Mouse (Mus musculus) left cerebral cortex, adult 9 months (tissue): ENCODE measurements around the gene Npr2.
"Not testable (repeated sequence)": the region's sequence is repeated elsewhere in the genome, so short reads cannot be mapped to it uniquely, and the experiment has no call there.

ENCODE experiments used
- DNase-seq, 2 experiments: peaks; one replicate each; pipeline ENCODE4 v3.0.0; 2022; ENCODE audit warnings: low spot score in 2 of 2

Gene Npr2

DNA sequence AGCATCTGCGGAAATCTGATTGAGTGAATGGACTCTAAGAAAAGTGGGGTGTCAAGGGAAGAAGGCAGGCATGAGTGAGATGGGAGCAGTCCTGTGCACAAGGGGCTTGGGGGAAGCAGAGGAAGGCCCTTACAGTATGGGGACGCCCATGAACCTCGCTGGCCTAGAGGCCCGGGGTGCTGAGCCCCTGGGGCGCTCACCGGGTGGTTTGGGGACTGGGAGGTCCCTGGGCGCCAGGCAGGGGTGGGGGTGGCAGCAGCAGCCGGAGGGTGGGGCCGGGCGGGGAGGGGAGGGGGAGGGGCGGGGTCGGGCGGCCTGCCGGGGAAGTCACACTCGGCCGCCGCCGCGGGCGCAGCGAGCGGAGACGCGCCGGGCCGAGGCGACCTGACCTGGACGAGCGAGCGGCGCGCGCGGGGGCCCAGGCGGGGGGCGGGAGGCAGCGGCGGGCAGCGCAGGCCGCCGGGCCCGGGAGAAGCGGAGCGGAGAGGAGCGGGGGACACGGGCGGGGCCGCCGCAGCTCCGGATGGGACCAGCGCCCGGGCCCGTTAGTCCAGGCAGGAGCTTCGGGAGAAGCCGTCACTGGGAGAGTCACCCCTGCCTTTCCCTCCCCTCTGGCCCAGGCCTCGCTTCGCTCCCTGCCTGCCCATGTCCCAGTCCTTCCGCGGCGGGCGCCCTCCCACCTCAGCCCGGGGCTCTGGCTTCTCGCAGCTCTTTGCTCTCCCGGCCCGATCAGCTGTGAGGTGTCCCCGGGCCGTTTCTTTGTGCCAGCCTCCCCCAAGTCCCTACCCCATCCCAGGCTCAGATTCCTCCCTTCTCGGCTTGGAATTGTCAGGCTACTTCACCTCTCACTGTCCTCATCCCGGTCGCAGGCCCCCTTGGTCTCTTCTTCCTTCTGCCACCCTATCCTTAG, at the start of gene Npr2:
Npr2 (plus strand) TSS at position 890 of the 910 bp plus-strand sequence.
- no peak for DNase-seq

GRCm38 (mm10) chr4:43582241-43582640, 49.5 kb upstream of the Npr2 start:
- DNase-seq: no peak

DNA sequence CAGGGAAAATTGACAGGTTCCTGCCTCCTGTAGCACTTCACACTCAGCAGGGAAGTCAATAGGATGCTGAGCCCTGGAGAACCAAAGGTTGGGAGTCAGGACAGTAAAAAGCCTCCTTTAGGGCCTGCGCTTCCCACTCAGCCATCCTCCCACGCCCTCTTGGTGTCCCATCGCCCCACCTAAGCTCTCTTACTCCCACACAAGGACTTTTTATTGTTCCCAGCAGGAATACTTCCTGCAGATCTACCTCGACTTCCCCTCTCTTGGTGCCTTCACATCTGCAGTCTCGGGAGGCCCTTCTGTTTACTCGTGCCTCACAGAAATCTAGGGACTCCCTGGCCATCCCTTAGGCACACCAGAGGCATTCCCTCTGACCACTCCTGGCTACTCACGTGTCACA, 48.3 kb upstream of the Npr2 start:
- DNase-seq: no peak

- no peak for DNase-seq
Observed at GRCm38 (mm10) chr4:43584444-43585416, 47.0 kb upstream of the Npr2 start, which contains the start of gene Msmp. Gene Msmp (minus strand): TSS chr4:43584494.

GRCm38 (mm10) chr4:43585682-43586081, 46.1 kb upstream of the Npr2 start:
- DNase-seq: no peak

DNA sequence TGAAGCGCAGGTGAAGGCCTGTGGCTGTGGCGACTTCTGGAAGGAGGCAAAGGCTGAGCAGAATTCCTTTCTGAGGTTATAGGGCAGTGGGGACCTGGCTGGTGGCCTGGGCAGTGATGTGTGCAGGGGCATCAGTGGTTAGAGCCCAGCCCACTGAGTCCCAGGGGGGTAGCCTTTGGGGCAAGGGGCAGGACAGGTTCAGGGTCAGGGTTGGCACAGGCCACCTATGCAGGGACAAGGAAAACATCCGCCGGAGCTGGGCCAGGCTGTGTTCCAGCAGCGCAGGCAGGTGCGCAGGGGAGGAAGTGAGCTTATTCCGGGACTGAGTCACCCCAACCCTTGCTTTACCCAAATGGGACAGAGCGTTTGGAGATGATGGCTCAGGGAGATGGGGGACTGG, 45.3 kb upstream of the Npr2 start:
- no peak for DNase-seq

DNA sequence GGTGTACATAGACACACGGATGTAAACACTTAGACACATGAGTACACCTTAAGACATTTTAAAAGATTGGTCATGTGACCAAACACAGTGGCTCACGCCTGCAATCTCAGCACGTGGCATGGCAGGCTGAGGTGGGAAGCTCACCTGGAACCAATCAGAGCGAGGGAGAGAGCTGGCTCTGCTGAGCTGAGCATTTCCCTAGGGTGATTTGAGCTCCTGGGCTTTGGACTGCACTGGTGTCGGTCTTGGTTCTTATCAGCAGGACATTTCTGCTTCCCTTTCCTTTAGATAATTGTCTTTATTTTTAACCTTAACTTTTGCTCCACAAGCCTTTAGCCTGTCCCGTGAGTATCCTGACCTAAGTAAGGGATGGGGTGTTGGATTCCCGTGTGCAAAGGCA, 44.1 kb upstream of the Npr2 start:
- no peak for DNase-seq

DNA sequence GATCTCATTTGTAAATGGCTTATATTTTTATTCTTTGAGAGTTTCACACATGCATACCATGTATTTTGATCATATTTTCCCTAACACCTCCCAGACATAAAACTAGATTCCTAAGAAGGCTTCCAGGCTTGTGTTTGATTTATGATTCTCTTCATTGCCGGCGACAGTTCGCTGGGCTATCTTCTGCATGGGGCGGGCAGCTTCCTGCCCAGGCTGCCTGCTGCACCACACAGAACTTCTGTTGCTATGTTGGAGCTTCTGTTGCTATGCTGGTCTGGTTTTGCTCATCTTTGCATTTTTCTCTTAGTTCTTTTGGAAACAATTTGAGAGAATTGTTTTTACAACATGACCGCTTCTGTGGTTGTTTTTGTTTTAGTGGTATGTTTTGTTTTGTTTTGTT, 40.2 kb upstream of the Npr2 start:
- no peak for DNase-seq

- no peak for DNase-seq
Observed at GRCm38 (mm10) chr4:43591961-43592360, 39.8 kb upstream of the Npr2 start.

DNA sequence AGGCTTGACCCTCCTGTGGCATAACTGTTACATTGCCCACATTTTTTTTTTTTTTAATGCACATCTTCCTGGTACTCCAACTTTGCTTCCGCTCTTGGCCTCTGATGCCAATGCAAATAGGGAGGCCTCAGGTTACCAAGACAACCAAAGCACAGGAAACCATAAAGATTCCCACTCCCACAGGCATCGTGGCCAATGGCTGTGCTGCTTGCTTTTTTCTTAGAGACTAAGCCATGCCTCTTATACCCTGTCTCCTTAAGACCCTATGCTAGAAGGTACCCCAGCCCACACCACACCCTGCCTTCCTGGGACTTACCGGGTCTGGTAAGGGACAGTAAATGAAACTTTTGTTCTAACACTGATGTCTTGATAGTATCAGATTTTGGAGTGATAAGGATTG, 38.3 kb upstream of the Npr2 start:
- DNase-seq: no peak

- not testable (repeated sequence) for DNase-seq
Observed at GRCm38 (mm10) chr4:43596597-43596996, 35.1 kb upstream of the Npr2 start.

DNA sequence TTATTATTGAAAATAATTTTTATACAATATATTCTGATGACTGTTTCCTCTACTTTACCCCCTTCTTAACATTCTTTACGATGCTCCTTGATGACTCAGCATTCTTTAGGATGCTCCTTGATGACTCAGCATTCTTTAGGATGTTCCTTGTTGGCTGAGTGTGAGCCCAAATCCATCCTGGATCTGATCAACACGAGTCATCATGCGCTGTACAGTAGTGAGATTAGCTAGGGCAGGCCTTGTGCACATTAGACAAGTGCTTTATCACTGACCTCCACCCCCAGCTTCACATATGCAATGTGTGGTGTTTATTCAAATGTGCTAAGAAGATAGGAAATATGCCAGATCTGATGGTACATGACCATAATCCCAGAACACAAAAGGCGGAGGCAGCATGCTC, 33.5 kb upstream of the Npr2 start:
- DNase-seq: no peak

- no peak for DNase-seq
Observed at GRCm38 (mm10) chr4:43598650-43599380, 32.9 kb upstream of the Npr2 start.

DNA sequence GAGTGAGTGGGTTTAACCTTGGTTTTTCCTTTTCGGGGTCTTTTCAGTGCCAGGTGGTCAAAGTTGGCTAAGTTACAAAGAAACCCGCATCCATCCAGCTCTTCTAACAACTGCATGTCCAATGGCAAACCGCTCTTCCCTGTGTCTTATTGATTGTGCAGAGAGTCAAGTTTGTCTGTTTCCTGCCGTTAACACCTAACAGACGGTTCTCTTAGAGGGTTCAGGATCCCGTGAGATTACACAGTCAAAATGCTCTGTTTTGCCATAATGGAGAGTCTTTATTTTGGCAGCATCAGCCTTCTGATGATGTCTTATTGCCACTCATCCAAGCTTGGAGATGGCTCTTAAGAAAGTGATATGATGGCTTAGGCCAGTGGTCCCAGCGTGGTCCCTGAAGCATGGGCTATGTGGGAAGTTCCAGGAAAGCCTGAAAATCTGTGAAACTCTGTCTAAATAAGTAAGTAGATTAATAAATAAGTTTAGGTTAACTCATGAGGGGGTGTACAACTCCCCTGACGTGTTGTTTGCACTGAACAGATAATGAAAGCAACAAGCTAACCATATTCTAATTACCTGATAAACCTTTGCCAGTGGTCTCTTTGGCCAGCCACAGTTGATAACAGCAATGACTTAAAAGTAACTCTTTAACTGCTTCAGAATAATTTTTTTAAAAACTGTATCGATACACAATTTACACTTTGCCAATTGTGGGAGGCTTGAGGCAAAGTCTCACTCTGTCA, 31.4 kb upstream of the Npr2 start:
- DNase-seq: no peak

- no peak for DNase-seq
Observed at GRCm38 (mm10) chr4:43604099-43604498, 27.6 kb upstream of the Npr2 start.

- DNase-seq: no peak
Observed at GRCm38 (mm10) chr4:43604751-43605685, 26.7 kb upstream of the Npr2 start.

DNA sequence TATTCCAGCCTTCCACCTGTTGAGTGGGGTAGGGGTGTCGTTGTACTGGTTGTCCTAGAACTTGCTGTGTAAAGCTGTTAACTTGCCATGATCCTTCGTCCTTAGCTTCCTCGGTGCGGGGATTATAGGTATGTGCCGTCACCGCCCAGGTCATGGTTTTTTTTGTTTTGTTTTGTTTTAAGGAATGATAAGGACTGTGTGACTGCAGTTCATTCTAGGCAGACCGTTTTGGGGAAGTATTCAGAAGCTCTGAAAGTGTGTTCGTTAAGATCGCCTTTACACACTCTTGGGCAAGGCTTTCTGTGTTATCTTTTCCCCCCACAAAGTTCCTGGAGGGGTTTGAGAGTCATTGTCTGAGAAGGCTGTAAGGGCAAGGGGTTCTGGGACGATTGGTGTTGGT, 19.2 kb upstream of the Npr2 start:
- DNase-seq: no peak

- DNase-seq: no peak
Observed at GRCm38 (mm10) chr4:43613060-43613730, 18.5 kb upstream of the Npr2 start.

- no peak for DNase-seq
Observed at GRCm38 (mm10) chr4:43620146-43620778, 11.5 kb upstream of the Npr2 start.
